8 mouse cellular contexts compared by ENCODE assay signal in the genomic region with DNA sequence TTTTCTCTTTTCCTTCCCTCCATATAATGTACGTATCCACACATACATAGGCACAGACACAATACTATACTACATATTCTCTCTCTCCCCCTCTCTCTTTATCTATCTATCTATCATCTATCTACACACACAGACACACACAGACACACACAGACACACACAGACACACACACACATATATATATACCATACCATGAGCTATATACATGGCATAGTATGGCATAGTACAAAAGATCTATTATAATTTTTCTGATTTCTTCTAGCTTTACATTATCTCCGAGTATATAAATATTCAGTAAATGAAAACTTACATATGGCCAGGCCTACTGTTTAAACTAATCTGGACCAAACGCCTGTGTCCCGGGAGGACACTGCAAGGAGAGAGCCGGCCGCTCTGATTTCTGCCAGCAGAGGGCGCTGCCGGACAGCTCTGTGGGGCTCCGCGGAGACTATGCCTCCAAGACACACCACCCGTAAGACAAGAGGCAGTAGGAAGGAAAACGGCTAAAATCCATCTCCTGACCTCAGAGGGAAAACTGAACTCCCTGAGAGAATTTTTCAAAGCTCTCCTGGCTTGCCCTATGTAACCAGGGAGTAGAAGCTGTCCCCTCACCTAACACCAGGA. TPM values are rescaled to one million over a fixed set of nuclear protein-coding genes. Genes with fewer than 3 reads are reported as not detected.
DNase-seq lines count a peak whose midpoint lies in the region; ATAC-seq and TF ChIP-seq lines count a peak whose summit lies in the region.

No protein-coding gene starts in this region.

- H3K4me2 ChIP-seq in CH12.LX (ENCODE audit: insufficient read depth, low read depth, poor library complexity, severe bottlenecking), result peak overlapping the region; percentile 19; the same call in 1 of the 2 replicates
- H3K4me2 ChIP-seq in forebrain, embryonic 12.5 days, result no peak overlapping the region
- H3K4me2 ChIP-seq in liver, postnatal 0 days (ENCODE audit: low read depth, low read length), result no peak overlapping the region
- H3K4me2 ChIP-seq in neural tube, embryonic 14.5 days (ENCODE audit: low read depth, low read length), result no peak overlapping the region

- no peak for TF ChIP-seq POLR2A in CH12.LX (IDR thresholded peaks at IDR 0.05; ENCODE audit: low read depth, low read length)
- TF ChIP-seq POLR2A in testis, adult 2 months (IDR thresholded peaks at IDR 0.05; ENCODE audit: control insufficient read depth, low read depth, low read length), result no peak

- in situ Hi-C loops in CH12.LX (cut with MboI; ENCODE audit: low pct_ligation_motif_present, low pct_unique_long_range_greater_than_20kb, low sequenced_read_pairs), result loop anchor here (10.0 to 25.0 kb wide), 3 partner anchors 140 to 538 kb away; partner anchors contain the start of gene Clns1a

- peak; percentile 97 for TF ChIP-seq RAD21 in CH12.LX (IDR thresholded peaks at IDR 0.05; ENCODE audit: low read depth, low read length)

- H3K27ac ChIP-seq in CH12.LX (ENCODE audit: insufficient read depth, low read depth), result no peak overlapping the region
- no peak overlapping the region for H3K27ac ChIP-seq in forebrain, embryonic 12.5 days
- H3K27ac ChIP-seq in liver, postnatal 0 days (ENCODE audit: low read depth), result no peak overlapping the region
- no peak overlapping the region for H3K27ac ChIP-seq in neural tube, embryonic 14.5 days (ENCODE audit: low read depth, low read length)
- H3K27ac ChIP-seq in testis, adult 2 months (ENCODE audit: control insufficient read depth, insufficient read depth, low read depth, low read length), result no peak overlapping the region

- peak; percentile 85 for ATAC-seq in forebrain, embryonic 12.5 days (ENCODE audit: low FRiP score)
- ATAC-seq in liver, postnatal 0 days, result peak; percentile 58
- peak; percentile 87; the same call in 1 of the 2 replicates for ATAC-seq in neural tube, embryonic 14.5 days (ENCODE audit: low read depth)

- no peaks in the 10 kb centered on the region for H3K27me3 ChIP-seq in CH12.LX (replicated peaks)
- H3K27me3 ChIP-seq in forebrain, embryonic 12.5 days, result peaks cover 4% of the 10 kb centered on the region; the same call in 1 of the 2 replicates
- no peaks in the 10 kb centered on the region for H3K27me3 ChIP-seq in liver, postnatal 0 days (ENCODE audit: insufficient read depth, low read length)
- H3K27me3 ChIP-seq in neural tube, embryonic 14.5 days (ENCODE audit: control insufficient read depth, insufficient read depth, low read length), result no peaks in the 10 kb centered on the region
- no peaks in the 10 kb centered on the region for H3K27me3 ChIP-seq in testis, adult 2 months (ENCODE audit: control insufficient read depth, insufficient read depth, low read length)

- peak; percentile 58 to 93 for TF ChIP-seq CTCF in CH12.LX (conservative IDR thresholded peaks at IDR 0.05 in 1 of 2, IDR thresholded peaks at IDR 0.05 in 1 of 2; ENCODE audit: low read depth in 2 of 2, low read length in 2 of 2)
- peak; percentile 97 for TF ChIP-seq CTCF in liver, postnatal 0 days (IDR thresholded peaks at IDR 0.05; ENCODE audit: low read depth)
- TF ChIP-seq CTCF in testis, adult 2 months (IDR thresholded peaks at IDR 0.05; ENCODE audit: control insufficient read depth, insufficient read depth, insufficient replicate concordance, low read depth, low read length), result peak; percentile 92

- no peaks in the 10 kb centered on the region for H3K9me3 ChIP-seq in CH12.LX (replicated peaks; ENCODE audit: low read length)
- no peaks in the 10 kb centered on the region for H3K9me3 ChIP-seq in forebrain, embryonic 12.5 days
- H3K9me3 ChIP-seq in liver, postnatal 0 days (ENCODE audit: low read length), result no peaks in the 10 kb centered on the region
- H3K9me3 ChIP-seq in neural tube, embryonic 14.5 days (ENCODE audit: control insufficient read depth, low read length), result no peaks in the 10 kb centered on the region

- H3K79me2 ChIP-seq in CH12.LX (replicated peaks; ENCODE audit: control insufficient read depth, extremely low read depth, insufficient read depth, poor library complexity, severe bottlenecking), result no peaks in the 10 kb centered on the region

- dilution Hi-C loops in CH12.LX (cut with MboI; ENCODE audit: extremely low pct_ligation_motif_present, extremely low pct_unique_long_range_greater_than_20kb, low sequenced_read_pairs), result no loop called here

- no peaks in the 10 kb centered on the region for H3K36me3 ChIP-seq in CH12.LX (replicated peaks in 1 of 2; ENCODE audit: control insufficient read depth in 1 of 2, insufficient read depth in 1 of 2, low read length in 1 of 2)
- no peaks in the 10 kb centered on the region for H3K36me3 ChIP-seq in forebrain, embryonic 12.5 days (replicated peaks)
- H3K36me3 ChIP-seq in liver, postnatal 0 days (replicated peaks; ENCODE audit: insufficient read depth, low read length), result no peaks in the 10 kb centered on the region
- no peaks in the 10 kb centered on the region for H3K36me3 ChIP-seq in neural tube, embryonic 14.5 days (ENCODE audit: control insufficient read depth, insufficient read depth, low read length)
- H3K36me3 ChIP-seq in testis, adult 2 months (ENCODE audit: control insufficient read depth, insufficient read depth, low read length), result no peaks in the 10 kb centered on the region

- 8% methylated on average over 12 of the region's 12 CpGs for WGBS in forebrain, embryonic 12.5 days
- WGBS in liver, postnatal 0 days (ENCODE audit: insufficient replicate concordance), result 9% methylated on average over 12 of the region's 12 CpGs
- 8% methylated on average over 12 of the region's 12 CpGs for WGBS in neural tube, embryonic 14.5 days

- DNase-seq in CH12.LX (ENCODE audit: extremely low read depth), result peak; percentile 75
- DNase-seq in c-Kit-positive CD71-positive TER-119-positive erythroid progenitor cells, embryonic 14.5 days (ENCODE audit: low spot score), result peak; percentile 72
- DNase-seq in heart, postnatal 14 days, result peak; percentile 93 to 98
- DNase-seq in layer of hippocampus, adult 11-12 months (ENCODE audit: low spot score), result peak; percentile 93
- DNase-seq in liver, postnatal 0 days, result peak; percentile 92

- intact Hi-C loops in heart, postnatal 14 days (cut with DNase I), result loop anchor here (2.0 to 5.0 kb wide), 2 partner anchors 153 to 256 kb away; partner anchors contain the start of genes Aamdc and Rsf1

- H3K9ac ChIP-seq in CH12.LX (ENCODE audit: insufficient read depth, low read depth), result no peak overlapping the region
- no peak overlapping the region for H3K9ac ChIP-seq in forebrain, embryonic 12.5 days
- no peak overlapping the region for H3K9ac ChIP-seq in liver, postnatal 0 days (replicated peaks)
- no peak overlapping the region for H3K9ac ChIP-seq in neural tube, embryonic 14.5 days (replicated peaks; ENCODE audit: low read depth, low read length)

- peaks cover 3 to 20% of the 10 kb centered on the region in 2 experiments; a peak in 3 of 4 replicates for H3K4me1 ChIP-seq in CH12.LX (ENCODE audit: control insufficient read depth in 1 of 2, insufficient read depth in 2 of 2)
- H3K4me1 ChIP-seq in forebrain, embryonic 12.5 days, result peaks cover 7% of the 10 kb centered on the region
- peaks cover 1% of the 10 kb centered on the region for H3K4me1 ChIP-seq in liver, postnatal 0 days (ENCODE audit: insufficient read depth)
- 0 out of 2 replicates have a peak, but pooled peaks cover 2% of the 10 kb centered on the region for H3K4me1 ChIP-seq in neural tube, embryonic 14.5 days (ENCODE audit: control insufficient read depth, insufficient read depth, low read length)
- H3K4me1 ChIP-seq in testis, adult 2 months (ENCODE audit: control insufficient read depth, insufficient read depth, low read length), result peaks cover 8% of the 10 kb centered on the region

- no peak overlapping the region for H3K4me3 ChIP-seq in CH12.LX (replicated peaks in 1 of 3; ENCODE audit: low read depth in 2 of 3, low read length in 2 of 3, poor library complexity in 1 of 3)
- no peak overlapping the region for H3K4me3 ChIP-seq in forebrain, embryonic 12.5 days (replicated peaks)
- H3K4me3 ChIP-seq in liver, postnatal 0 days (ENCODE audit: low read depth, low read length), result no peak overlapping the region
- H3K4me3 ChIP-seq in neural tube, embryonic 14.5 days (ENCODE audit: low read depth, low read length), result no peak overlapping the region
- no peak overlapping the region for H3K4me3 ChIP-seq in testis, adult 2 months (ENCODE audit: control insufficient read depth, low read depth, low read length)

- no peak for TF ChIP-seq EP300 in CH12.LX (IDR thresholded peaks at IDR 0.05; ENCODE audit: low read length)
- no peak for TF ChIP-seq EP300 in liver, postnatal 0 days (IDR thresholded peaks at IDR 0.05; ENCODE audit: low read depth)

RNA-seq across cellular contexts. Expression of gene Thrsp, which starts 7.2 kb away (rescaled TPM):
- not detected in 2 replicates for total RNA-seq in CH12.LX (2012; rRNA removed)
- not detected in 2 replicates for total RNA-seq in CH12.LX (2014; rRNA removed)
- not detected in 2 replicates for polyA plus RNA-seq in CH12.LX (2012; ENCODE audit: insufficient read length, low read depth)
- 0.34 and 0.50 TPM in 2 replicates for polyA plus RNA-seq in forebrain, embryonic 12.5 days (2016; fragmentation: Nextera tagmentation; extraction: Ambion mirVana)
- total RNA-seq in heart, postnatal 14 days (2021), result 10 to 100 TPM; 27.7 to 34.9 TPM
- polyA plus RNA-seq in liver, postnatal 0 days (2015; fragmentation: Nextera tagmentation; extraction: Ambion mirVana), result 2.0 and 2.1 TPM in 2 replicates
- 1.3 and 1.4 TPM in 2 replicates for polyA plus RNA-seq in neural tube, embryonic 14.5 days (2014; fragmentation: Nextera tagmentation; extraction: Ambion mirVana)
- 3.6 and 4.1 TPM in 2 replicates for polyA plus RNA-seq in testis, adult 2 months (2012; rRNA removed)

RNA-seq across cellular contexts. Expression of gene Ndufc2, which starts 24.9 kb away (rescaled TPM):
- 202 and 217 TPM in 2 replicates for total RNA-seq in CH12.LX (2012; rRNA removed)
- 349 and 352 TPM in 2 replicates for total RNA-seq in CH12.LX (2014; rRNA removed)
- 277 and 352 TPM in 2 replicates for polyA plus RNA-seq in CH12.LX (2012; ENCODE audit: insufficient read length, low read depth)
- polyA plus RNA-seq in forebrain, embryonic 12.5 days (2016; fragmentation: Nextera tagmentation; extraction: Ambion mirVana), result 392 and 393 TPM in 2 replicates
- total RNA-seq in heart, postnatal 14 days (2021), result 100 to 1,000 TPM; 516 to 524 TPM
- polyA plus RNA-seq in liver, postnatal 0 days (2015; fragmentation: Nextera tagmentation; extraction: Ambion mirVana), result 323 and 339 TPM in 2 replicates
- 490 and 530 TPM in 2 replicates for polyA plus RNA-seq in neural tube, embryonic 14.5 days (2014; fragmentation: Nextera tagmentation; extraction: Ambion mirVana)
- polyA plus RNA-seq in testis, adult 2 months (2012; rRNA removed), result 46.2 and 81.2 TPM in 2 replicates

RNA-seq across cellular contexts. Expression of gene Kctd14, which starts 26.4 kb away (rescaled TPM):
- total RNA-seq in CH12.LX (2012; rRNA removed), result 0.38 and 0.71 TPM in 2 replicates
- not detected in 2 replicates for total RNA-seq in CH12.LX (2014; rRNA removed)
- 0.17 and 0.22 TPM in 2 replicates for polyA plus RNA-seq in CH12.LX (2012; ENCODE audit: insufficient read length, low read depth)
- 1.3 and 2.0 TPM in 2 replicates for polyA plus RNA-seq in forebrain, embryonic 12.5 days (2016; fragmentation: Nextera tagmentation; extraction: Ambion mirVana)
- under 1 TPM; 0.29 to 0.41 TPM for total RNA-seq in heart, postnatal 14 days (2021)
- polyA plus RNA-seq in liver, postnatal 0 days (2015; fragmentation: Nextera tagmentation; extraction: Ambion mirVana), result 3.9 and 5.0 TPM in 2 replicates
- 2.1 and 2.5 TPM in 2 replicates for polyA plus RNA-seq in neural tube, embryonic 14.5 days (2014; fragmentation: Nextera tagmentation; extraction: Ambion mirVana)
- 8.8 and 12.2 TPM in 2 replicates for polyA plus RNA-seq in testis, adult 2 months (2012; rRNA removed)

RNA-seq across cellular contexts. Expression of gene Alg8, which starts 53.3 kb away (rescaled TPM):
- total RNA-seq in CH12.LX (2012; rRNA removed) (14.3 and 16.2 TPM in 2 replicates), CH12.LX (2014; rRNA removed) (20.5 and 24.2 TPM in 2 replicates)
- 42.6 and 48.4 TPM in 2 replicates for polyA plus RNA-seq in CH12.LX (2012; ENCODE audit: insufficient read length, low read depth)
- 35.4 and 36.4 TPM in 2 replicates for polyA plus RNA-seq in forebrain, embryonic 12.5 days (2016; fragmentation: Nextera tagmentation; extraction: Ambion mirVana)
- total RNA-seq in heart, postnatal 14 days (2021), result 1 to 10 TPM; 5.1 to 5.5 TPM
- 14.5 and 16.2 TPM in 2 replicates for polyA plus RNA-seq in liver, postnatal 0 days (2015; fragmentation: Nextera tagmentation; extraction: Ambion mirVana)
- 9.6 and 12.0 TPM in 2 replicates for polyA plus RNA-seq in neural tube, embryonic 14.5 days (2014; fragmentation: Nextera tagmentation; extraction: Ambion mirVana)
- 39.4 and 50.3 TPM in 2 replicates for polyA plus RNA-seq in testis, adult 2 months (2012; rRNA removed)

RNA-seq across cellular contexts. Expression of gene Ints4, which starts 56.0 kb away (rescaled TPM):
- total RNA-seq in CH12.LX (2012; rRNA removed) (46.6 and 51.8 TPM in 2 replicates), CH12.LX (2014; rRNA removed) (58.0 and 77.2 TPM in 2 replicates)
- 67.7 and 67.9 TPM in 2 replicates for polyA plus RNA-seq in CH12.LX (2012; ENCODE audit: insufficient read length, low read depth)
- 57.8 and 58.3 TPM in 2 replicates for polyA plus RNA-seq in forebrain, embryonic 12.5 days (2016; fragmentation: Nextera tagmentation; extraction: Ambion mirVana)
- 10 to 100 TPM; 35.6 to 44.2 TPM for total RNA-seq in heart, postnatal 14 days (2021)
- polyA plus RNA-seq in liver, postnatal 0 days (2015; fragmentation: Nextera tagmentation; extraction: Ambion mirVana), result 10.3 TPM in 2 replicates
- 45.7 and 50.1 TPM in 2 replicates for polyA plus RNA-seq in neural tube, embryonic 14.5 days (2014; fragmentation: Nextera tagmentation; extraction: Ambion mirVana)
- polyA plus RNA-seq in testis, adult 2 months (2012; rRNA removed), result 69.6 and 78.9 TPM in 2 replicates
